Mouse (Mus musculus) embryonic facial prominence, embryonic 13.5 days (tissue): Measurements from ENCODE around the gene Palm2. TPM values are rescaled to one million over a fixed set of nuclear protein-coding genes. Genes with fewer than 3 reads are reported as not detected.

ENCODE experiments used
- ATAC-seq: fragments of 200-750 bp; cut with Nextera tagmentation; 2 replicates; pipeline ENCODE4 v1.8.0; 2017; ENCODE audit warnings: low read depth; ENCODE audit not compliant: insufficient number of reproducible peaks, insufficient read depth, low FRiP score, low TSS enrichment
- H3K27ac ChIP-seq: fragments of 300-500 bp; sonication (generic); 2 replicates; pipeline ENCODE4 v1.5.1; 2015; ENCODE audit warnings: moderate library complexity, mild to moderate bottlenecking, inconsistent platforms
- H3K27me3 ChIP-seq: fragments of 300-500 bp; sonication (generic); 2 replicates; pipeline ENCODE4 v1.6.1; 2015; ENCODE audit warnings: mild to moderate bottlenecking, inconsistent platforms
- H3K36me3 ChIP-seq: fragments of 300-500 bp; sonication (generic); 2 replicates; pipeline ENCODE4 v1.6.1; 2015; ENCODE audit warnings: mild to moderate bottlenecking, inconsistent platforms
- H3K4me1 ChIP-seq: fragments of 300-500 bp; sonication (generic); 2 replicates; pipeline ENCODE4 v1.6.1; 2015; ENCODE audit warnings: inconsistent platforms
- H3K4me2 ChIP-seq: fragments of 300-500 bp; sonication (generic); 2 replicates; pipeline ENCODE4 v1.6.1; 2015; ENCODE audit warnings: moderate library complexity, mild to moderate bottlenecking, inconsistent platforms
- H3K4me3 ChIP-seq: fragments of 300-500 bp; sonication (generic); 2 replicates; pipeline ENCODE4 v1.5.1; 2015; ENCODE audit warnings: mild to moderate bottlenecking, inconsistent platforms
- H3K9ac ChIP-seq: fragments of 300-500 bp; sonication (generic); 2 replicates; pipeline ENCODE4 v1.6.1; 2015; ENCODE audit warnings: mild to moderate bottlenecking, inconsistent platforms
- H3K9me3 ChIP-seq: fragments of 300-500 bp; sonication (generic); 2 replicates; pipeline ENCODE4 v1.6.1; 2016; ENCODE audit warnings: inconsistent platforms
- WGBS: fragments of 180-500 bp; shearing (Covaris S2); methylation state at CpG from one replicate; pipeline ENCODE4 v1.1.7; 2015; ENCODE audit warnings: mixed read lengths; 5-methylcytosine and 5-hydroxymethylcytosine counted together
- polyA plus RNA-seq: library from polyadenylated mRNA; unstranded; fragments of >200 nt; fragmentation: Nextera tagmentation; extraction: Ambion mirVana; gene quantifications from 2 replicates; pipeline ENCODE4 v1.2.1, GENCODE M21; 2015

Gene Palm2
- polyA plus RNA-seq, 1 experiment from 2014 or later: 12.5 TPM

- Histone ChIP-seq H3K4me3 (no peak overlapping the region), H3K9me3 (no peaks in the 10 kb centered on the region), H3K4me1 (peaks cover 8% of the 10 kb centered on the region; the same call in 1 of the 2 replicates), H3K27me3 (no peaks in the 10 kb centered on the region), H3K36me3 (peaks cover 45% of the 10 kb centered on the region), H3K4me2 (no peak overlapping the region), H3K27ac (no peak overlapping the region), H3K9ac (no peak overlapping the region)
- no peak for ATAC-seq
- 80% methylated on average over 5 of the region's 5 CpGs for WGBS
Observed at GRCm38 (mm10) chr4:57694356-57695136, 260.5 kb downstream of the Palm2 start.

DNA sequence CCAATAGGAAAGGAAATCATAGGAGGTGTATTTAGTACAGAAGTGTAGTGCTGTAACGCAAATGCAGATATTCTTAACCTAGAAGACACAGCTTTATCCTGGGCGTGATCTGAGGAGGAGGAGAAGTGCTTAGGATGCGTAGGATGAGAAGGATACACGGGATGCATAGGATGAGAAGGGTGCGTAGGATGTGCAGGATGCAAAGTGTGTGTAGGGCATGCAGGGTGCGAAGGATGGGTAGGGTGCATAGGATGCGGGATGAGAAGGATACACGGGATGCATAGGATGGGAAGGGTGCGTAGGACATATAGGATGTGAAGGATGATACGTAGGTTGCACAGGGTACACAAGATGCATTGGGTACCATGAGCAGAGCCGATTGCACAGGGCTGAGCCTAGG lies 262.9 kb downstream of the Palm2 start:
- H3K4me2 ChIP-seq: no peak overlapping the region
- H3K4me1 ChIP-seq: peaks cover 8% of the 10 kb centered on the region; the same call in 1 of the 2 replicates
- no peak for ATAC-seq
- WGBS: 95% methylated on average over 11 of the region's 11 CpGs
- H3K9me3 ChIP-seq: no peaks in the 10 kb centered on the region
- no peaks in the 10 kb centered on the region for H3K27me3 ChIP-seq
- no peak overlapping the region for H3K9ac ChIP-seq
- no peak overlapping the region for H3K4me3 ChIP-seq
- H3K27ac ChIP-seq: no peak overlapping the region
- peaks cover 28% of the 10 kb centered on the region for H3K36me3 ChIP-seq

DNA sequence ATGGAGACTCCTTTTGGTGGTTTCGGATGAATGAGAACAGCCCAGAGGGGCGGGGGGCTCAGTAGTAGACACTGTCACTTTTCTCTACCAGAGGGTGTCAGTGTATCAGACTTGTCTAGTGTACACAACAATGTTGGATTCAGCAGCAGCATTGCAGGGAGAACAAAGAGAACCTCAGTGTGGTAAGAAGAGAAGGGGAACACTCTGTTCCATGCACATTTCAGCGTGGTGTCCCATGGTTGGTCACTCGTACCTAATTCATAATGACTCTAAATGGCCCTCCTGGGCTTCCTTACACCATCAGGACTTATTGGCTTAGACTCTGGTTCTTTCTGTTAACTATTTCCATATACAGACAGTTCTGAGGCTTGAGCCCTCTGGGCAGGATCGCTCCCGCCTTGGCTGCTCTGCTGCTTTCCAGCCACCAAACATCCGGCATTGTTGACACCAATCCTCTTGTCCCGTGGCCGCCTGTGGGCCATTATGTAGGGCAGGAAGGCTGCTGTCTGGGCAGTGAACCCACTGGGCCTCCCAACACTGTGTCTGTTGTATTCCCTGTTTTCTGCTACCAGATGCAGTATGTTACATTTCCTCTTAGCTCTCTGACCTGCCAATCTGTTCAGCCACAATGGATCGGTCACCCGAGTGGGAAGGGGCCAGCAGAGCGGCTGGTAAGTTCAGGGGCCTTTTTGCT lies 264.0 kb downstream of the Palm2 start:
- ATAC-seq: no peak
- Histone ChIP-seq H3K9ac (no peak overlapping the region), H3K4me3 (no peak overlapping the region), H3K36me3 (peaks cover 28% of the 10 kb centered on the region), H3K9me3 (no peaks in the 10 kb centered on the region), H3K27ac (no peak overlapping the region), H3K4me2 (no peak overlapping the region), H3K4me1 (peaks cover 8% of the 10 kb centered on the region; the same call in 1 of the 2 replicates), H3K27me3 (no peaks in the 10 kb centered on the region)
- 43% methylated on average over 12 of the region's 12 CpGs for WGBS

DNA sequence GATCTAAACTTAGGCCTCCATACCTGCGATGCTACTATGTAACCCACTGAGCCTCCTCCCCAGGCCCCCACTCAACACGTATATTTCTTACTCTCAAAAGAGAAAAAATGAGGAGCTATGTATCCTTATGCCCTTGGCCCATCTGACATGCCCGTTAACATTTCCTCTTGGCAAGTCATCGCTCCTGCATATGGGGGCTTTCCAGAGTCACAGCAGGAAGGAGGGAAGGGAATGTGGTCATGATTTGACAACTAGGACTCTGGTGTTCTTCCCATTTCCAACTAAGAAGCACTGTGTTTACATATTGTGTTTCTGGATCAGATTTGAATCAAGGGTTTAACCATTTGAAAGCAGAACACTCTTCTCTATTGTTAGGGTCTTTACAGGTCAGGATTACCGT lies 267.5 kb downstream of the Palm2 start:
- H3K4me2 ChIP-seq: no peak overlapping the region

GRCm38 (mm10) chr4:57703574-57704470 lies 269.8 kb downstream of the Palm2 start:
- Histone ChIP-seq H3K9ac (no peak overlapping the region), H3K4me2 (no peak overlapping the region), H3K9me3 (no peaks in the 10 kb centered on the region), H3K27me3 (no peaks in the 10 kb centered on the region), H3K27ac (no peak overlapping the region), H3K4me1 (no peaks in the 10 kb centered on the region; the same call in 1 of the 2 replicates), H3K36me3 (peaks cover 7% of the 10 kb centered on the region), H3K4me3 (no peak overlapping the region)
- 77% methylated on average over 11 of the region's 11 CpGs for WGBS
- no peak for ATAC-seq

More for the DNA sequence above, 267.5 kb downstream of the Palm2 start:
- no peaks in the 10 kb centered on the region for H3K27me3 ChIP-seq
- H3K27ac ChIP-seq: no peak overlapping the region
- no peaks in the 10 kb centered on the region for H3K9me3 ChIP-seq
- H3K4me1 ChIP-seq: peaks cover 8% of the 10 kb centered on the region; the same call in 1 of the 2 replicates
- peaks cover 7% of the 10 kb centered on the region for H3K36me3 ChIP-seq
- ATAC-seq: no peak
- no peak overlapping the region for H3K9ac ChIP-seq
- 79% methylated on average over 5 of the region's 5 CpGs for WGBS
- no peak overlapping the region for H3K4me3 ChIP-seq

GRCm38 (mm10) chr4:57704575-57704974 lies 270.5 kb downstream of the Palm2 start:
- no peak for ATAC-seq
- Histone ChIP-seq H3K4me3 (no peak overlapping the region), H3K9me3 (no peaks in the 10 kb centered on the region), H3K27ac (no peak overlapping the region), H3K9ac (no peak overlapping the region), H3K4me2 (no peak overlapping the region), H3K27me3 (no peaks in the 10 kb centered on the region), H3K36me3 (peaks cover 13% of the 10 kb centered on the region), H3K4me1 (no peaks in the 10 kb centered on the region; the same call in 1 of the 2 replicates)
- WGBS: 93% methylated on average over 7 of the region's 7 CpGs

- H3K4me1 ChIP-seq: peaks cover 10% of the 10 kb centered on the region
- ATAC-seq: no peak
Observed at GRCm38 (mm10) chr4:57715849-57716248, 281.8 kb downstream of the Palm2 start.

GRCm38 (mm10) chr4:57716735-57717134 lies 282.7 kb downstream of the Palm2 start:
- 43% methylated on average over 4 of the region's 4 CpGs for WGBS
- no peak for ATAC-seq
- H3K4me2 ChIP-seq: no peak overlapping the region
- H3K27ac ChIP-seq: no peak overlapping the region
- H3K4me3 ChIP-seq: no peak overlapping the region
- no peak overlapping the region for H3K9ac ChIP-seq
- 0 out of 2 replicates have a peak, but pooled peaks cover 3% of the 10 kb centered on the region for H3K36me3 ChIP-seq
- H3K9me3 ChIP-seq: no peaks in the 10 kb centered on the region
- H3K4me1 ChIP-seq: peaks cover 12% of the 10 kb centered on the region
- H3K27me3 ChIP-seq: no peaks in the 10 kb centered on the region

More at GRCm38 (mm10) chr4:57715849-57716248, 281.8 kb downstream of the Palm2 start:
- 0 out of 2 replicates have a peak, but pooled peaks cover 3% of the 10 kb centered on the region for H3K36me3 ChIP-seq
- H3K27me3 ChIP-seq: no peaks in the 10 kb centered on the region
- H3K9ac ChIP-seq: no peak overlapping the region
- no peak overlapping the region for H3K4me3 ChIP-seq
- H3K4me2 ChIP-seq: no peak overlapping the region
- no peak overlapping the region for H3K27ac ChIP-seq
- no peaks in the 10 kb centered on the region for H3K9me3 ChIP-seq

- H3K4me1 ChIP-seq: peaks cover 12% of the 10 kb centered on the region
- no peak within 1 kb of the TSS for H3K4me2 ChIP-seq
- H3K4me3 ChIP-seq: no peak within 1 kb of the TSS
- WGBS: 82% methylated on average over 9 of the region's 9 CpGs
- no peaks in the 10 kb centered on the region for H3K27me3 ChIP-seq
- H3K9me3 ChIP-seq: no peaks in the 10 kb centered on the region
- H3K36me3 ChIP-seq: 0 out of 2 replicates have a peak, but pooled peaks cover 3% of the 10 kb centered on the region
- no peak within 1 kb of the TSS for H3K27ac ChIP-seq
- no peak within 1 kb of the TSS for H3K9ac ChIP-seq
- ATAC-seq: no peak
Observed at GRCm38 (mm10) chr4:57717354-57717753, 283.3 kb downstream of the Palm2 start, which contains the start of gene Akap2. Akap2 (plus strand) TSS chr4:57717657.

DNA sequence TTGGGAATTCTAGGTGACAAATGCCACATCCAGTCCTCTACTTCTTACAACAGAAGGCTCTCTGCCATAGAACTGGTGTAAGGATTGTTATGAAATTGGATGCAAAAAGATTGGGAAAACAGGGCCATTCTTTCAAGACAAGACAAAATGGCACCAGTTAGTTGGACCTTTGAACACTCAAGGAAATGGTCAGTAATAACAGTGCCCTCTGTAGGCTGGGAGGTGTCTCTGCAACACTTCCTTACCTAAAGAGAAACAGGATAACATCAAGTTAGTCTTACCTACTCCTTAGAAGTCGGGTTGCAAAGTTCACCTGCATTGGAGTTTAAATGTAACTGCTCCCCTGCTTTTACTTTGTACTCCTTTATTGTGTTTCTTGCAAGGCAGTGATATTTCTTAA lies 285.3 kb downstream of the Palm2 start:
- no peaks in the 10 kb centered on the region for H3K9me3 ChIP-seq
- peaks cover 12% of the 10 kb centered on the region for H3K4me1 ChIP-seq
- ATAC-seq: no peak
- 86% methylated on average over 1 of the region's 1 CpGs for WGBS
- H3K4me3 ChIP-seq: no peak overlapping the region
- H3K9ac ChIP-seq: no peak overlapping the region
- H3K27me3 ChIP-seq: no peaks in the 10 kb centered on the region
- H3K36me3 ChIP-seq: 0 out of 2 replicates have a peak, but pooled peaks cover 3% of the 10 kb centered on the region
- no peak overlapping the region for H3K4me2 ChIP-seq
- no peak overlapping the region for H3K27ac ChIP-seq

- H3K9me3 ChIP-seq: no peaks in the 10 kb centered on the region
- H3K27ac ChIP-seq: peak overlapping the region; percentile 33; the same call in 1 of the 2 replicates
- peaks cover 12% of the 10 kb centered on the region for H3K4me1 ChIP-seq
- H3K4me2 ChIP-seq: no peak overlapping the region
- H3K27me3 ChIP-seq: no peaks in the 10 kb centered on the region
- no peak overlapping the region for H3K4me3 ChIP-seq
- ATAC-seq: no peak
- H3K36me3 ChIP-seq: 0 out of 2 replicates have a peak, but pooled peaks cover 3% of the 10 kb centered on the region
- 5% methylated on average over 7 of the region's 7 CpGs for WGBS
- H3K9ac ChIP-seq: no peak overlapping the region
Observed at GRCm38 (mm10) chr4:57720869-57721361, 286.9 kb downstream of the Palm2 start.
